Mouse (Mus musculus): ENCODE data around the gene Epha2. TPM values are rescaled to one million over a fixed set of nuclear protein-coding genes. Genes with fewer than 3 reads are reported as not detected.

Gene Epha2
- polyA plus RNA-seq, 1 experiment from 2014 or later, result 10.3 TPM

- Histone ChIP-seq H3K4me2 (replicated peaks; ENCODE audit: low read depth, low read length) (no peak overlapping the region), H3K27ac (ENCODE audit: low read length) (no peak overlapping the region), H3K9ac (replicated peaks; ENCODE audit: low read depth) (0 out of 2 replicates have a peak overlapping the region, but pooled peaks have one; percentile 8), H3K4me1 (ENCODE audit: insufficient read depth, low read depth, low read length) (peaks cover 4% of the 10 kb centered on the region; the same call in 1 of the 2 replicates), H3K36me3 (ENCODE audit: insufficient read depth, low read length) (no peaks in the 10 kb centered on the region), H3K4me3 (ENCODE audit: low read depth, low read length) (no peak overlapping the region), H3K27me3 (replicated peaks; ENCODE audit: insufficient read depth, low read length) (no peaks in the 10 kb centered on the region), H3K9me3 (ENCODE audit: low read length) (no peaks in the 10 kb centered on the region)
- 68% methylated on average over 5 of the region's 5 CpGs for WGBS
- no peak for ATAC-seq
- TF ChIP-seq CTCF (IDR thresholded peaks at IDR 0.05) (no peak), EP300 (IDR thresholded peaks at IDR 0.05) (no peak)
- no peak for DNase-seq (ENCODE audit: low spot score)
Measured at GRCm38 (mm10) chr4:141334695-141335094, 33.7 kb downstream of the Epha2 start.

DNA sequence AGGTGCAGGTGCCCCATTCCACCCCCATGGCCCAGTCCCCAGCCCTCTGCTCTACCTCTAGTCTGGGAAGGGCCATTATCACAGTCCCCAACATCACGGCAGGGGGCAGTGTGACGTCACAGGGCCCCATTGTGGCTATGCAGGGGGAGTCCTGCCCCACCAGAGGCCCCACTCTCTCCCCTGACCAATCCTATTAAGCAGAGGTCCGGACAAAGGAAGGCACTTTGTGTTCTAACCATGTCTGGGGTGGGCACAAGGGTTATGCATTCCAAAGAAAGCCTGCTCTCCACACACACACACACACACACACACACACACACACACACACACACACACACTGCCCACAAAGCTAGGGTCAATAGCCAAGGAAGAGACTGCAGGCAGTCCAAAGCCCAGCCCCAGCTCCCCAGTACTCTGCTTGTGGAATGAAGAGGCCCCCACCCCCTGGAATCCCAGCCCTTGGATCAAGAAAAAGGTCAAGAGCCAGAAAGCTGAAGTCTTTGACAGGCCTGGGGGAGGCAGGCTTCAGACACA lies 34.3 kb downstream of the Epha2 start:
- DNase-seq (ENCODE audit: low spot score) (peak; percentile 35), ATAC-seq (peak; percentile 22)
- 31% methylated on average over 3 of the region's 3 CpGs for WGBS
- H3K4me3 ChIP-seq (ENCODE audit: low read depth, low read length), result no peak overlapping the region
- no peaks in the 10 kb centered on the region for H3K9me3 ChIP-seq (ENCODE audit: low read length)
- H3K4me2 ChIP-seq (replicated peaks; ENCODE audit: low read depth, low read length), result no peak overlapping the region
- TF ChIP-seq EP300 (IDR thresholded peaks at IDR 0.05) (no peak), CTCF (IDR thresholded peaks at IDR 0.05) (no peak)
- 0 out of 2 replicates have a peak overlapping the region, but pooled peaks have one; percentile 8 for H3K9ac ChIP-seq (replicated peaks; ENCODE audit: low read depth)
- no peaks in the 10 kb centered on the region for H3K36me3 ChIP-seq (ENCODE audit: insufficient read depth, low read length)
- no peak overlapping the region for H3K27ac ChIP-seq (ENCODE audit: low read length)
- peaks cover 4% of the 10 kb centered on the region; the same call in 1 of the 2 replicates for H3K4me1 ChIP-seq (ENCODE audit: insufficient read depth, low read depth, low read length)
- H3K27me3 ChIP-seq (replicated peaks; ENCODE audit: insufficient read depth, low read length), result no peaks in the 10 kb centered on the region

DNA sequence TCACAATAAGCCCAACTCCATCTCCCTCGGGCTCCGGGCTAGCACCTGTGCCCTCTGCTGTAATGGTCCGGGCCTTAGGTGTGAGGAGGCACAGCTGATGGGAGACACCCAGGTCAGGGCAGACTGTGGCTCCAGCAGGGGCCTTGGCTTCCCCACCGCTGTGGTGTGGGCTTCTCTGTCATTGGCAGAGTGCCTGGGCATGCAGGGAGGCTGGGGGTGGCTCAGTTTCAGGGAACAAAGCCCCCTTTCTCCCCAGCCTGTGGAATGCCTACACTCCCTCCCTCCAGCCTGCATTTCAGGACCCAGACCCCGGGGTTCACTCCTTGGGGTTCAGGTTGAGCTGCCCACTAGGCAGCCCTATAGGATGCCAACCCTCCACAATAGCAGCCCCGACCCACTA lies 35.2 kb downstream of the Epha2 start:
- TF ChIP-seq CTCF (IDR thresholded peaks at IDR 0.05) (no peak), EP300 (IDR thresholded peaks at IDR 0.05) (no peak)
- Histone ChIP-seq H3K36me3 (ENCODE audit: insufficient read depth, low read length) (no peaks in the 10 kb centered on the region), H3K4me3 (ENCODE audit: low read depth, low read length) (no peak overlapping the region), H3K4me1 (ENCODE audit: insufficient read depth, low read depth, low read length) (peaks cover 4% of the 10 kb centered on the region; the same call in 1 of the 2 replicates), H3K4me2 (replicated peaks; ENCODE audit: low read depth, low read length) (no peak overlapping the region), H3K9ac (replicated peaks; ENCODE audit: low read depth) (no peak overlapping the region), H3K9me3 (ENCODE audit: low read length) (no peaks in the 10 kb centered on the region), H3K27ac (ENCODE audit: low read length) (no peak overlapping the region), H3K27me3 (replicated peaks; ENCODE audit: insufficient read depth, low read length) (no peaks in the 10 kb centered on the region)
- no peak for DNase-seq (ENCODE audit: low spot score)
- 65% methylated on average over 6 of the region's 6 CpGs for WGBS
- no peak for ATAC-seq

DNA sequence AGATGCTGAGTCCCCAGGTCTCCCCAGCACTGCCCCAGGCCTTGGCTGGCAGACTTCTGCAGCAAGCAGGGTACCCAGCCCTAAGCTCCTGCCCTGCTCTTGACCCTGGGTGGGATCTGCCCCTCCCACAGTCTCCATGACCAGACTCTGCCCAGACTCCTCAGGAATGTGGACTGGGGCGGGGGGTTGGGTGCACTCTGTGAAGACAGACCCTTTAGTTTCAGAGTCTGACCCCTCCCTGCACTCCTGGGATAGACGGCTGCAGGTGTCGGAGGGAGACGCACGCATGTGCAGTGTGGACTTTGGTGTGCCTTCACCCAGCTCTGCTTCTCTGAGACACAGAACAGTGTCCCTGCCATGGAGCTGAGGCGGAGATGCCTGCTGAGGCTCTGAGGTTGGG lies 36.9 kb downstream of the Epha2 start:
- Histone ChIP-seq H3K9ac (replicated peaks; ENCODE audit: low read depth) (no peak overlapping the region), H3K4me3 (ENCODE audit: low read depth, low read length) (no peak overlapping the region), H3K27me3 (replicated peaks; ENCODE audit: insufficient read depth, low read length) (no peaks in the 10 kb centered on the region), H3K9me3 (ENCODE audit: low read length) (no peaks in the 10 kb centered on the region), H3K36me3 (ENCODE audit: insufficient read depth, low read length) (no peaks in the 10 kb centered on the region), H3K27ac (ENCODE audit: low read length) (no peak overlapping the region), H3K4me1 (ENCODE audit: insufficient read depth, low read depth, low read length) (peaks cover 4% of the 10 kb centered on the region; the same call in 1 of the 2 replicates), H3K4me2 (replicated peaks; ENCODE audit: low read depth, low read length) (no peak overlapping the region)
- 31% methylated on average over 6 of the region's 6 CpGs for WGBS
- ATAC-seq (peak; percentile 33), DNase-seq (ENCODE audit: low spot score) (no peak)
- TF ChIP-seq CTCF (IDR thresholded peaks at IDR 0.05) (no peak), EP300 (IDR thresholded peaks at IDR 0.05) (no peak)

DNA sequence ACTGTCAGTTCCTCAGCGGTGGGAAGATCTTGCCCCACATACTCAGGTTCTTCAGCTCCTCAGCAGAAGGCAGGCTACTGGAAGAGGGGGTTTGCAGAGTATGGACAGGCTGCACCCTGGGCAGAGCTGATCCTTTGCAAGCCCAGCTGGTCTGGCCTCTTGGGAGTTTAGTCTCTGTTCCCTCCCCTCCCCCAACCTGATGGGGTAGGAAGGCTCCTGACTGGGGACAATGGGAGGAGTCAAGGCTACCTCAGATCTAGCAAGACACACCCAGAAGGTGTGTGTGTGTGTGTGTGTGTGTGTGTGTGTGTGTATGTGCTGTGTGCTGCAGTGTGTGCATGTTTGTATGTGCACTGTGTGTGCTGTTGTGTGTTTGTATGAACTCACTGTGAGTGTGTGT lies 37.8 kb downstream of the Epha2 start:
- Histone ChIP-seq H3K4me2 (replicated peaks; ENCODE audit: low read depth, low read length) (no peak overlapping the region), H3K27me3 (replicated peaks; ENCODE audit: insufficient read depth, low read length) (no peaks in the 10 kb centered on the region), H3K36me3 (ENCODE audit: insufficient read depth, low read length) (no peaks in the 10 kb centered on the region), H3K4me1 (ENCODE audit: insufficient read depth, low read depth, low read length) (peaks cover 4% of the 10 kb centered on the region; the same call in 1 of the 2 replicates), H3K9me3 (ENCODE audit: low read length) (no peaks in the 10 kb centered on the region), H3K27ac (ENCODE audit: low read length) (no peak overlapping the region), H3K9ac (replicated peaks; ENCODE audit: low read depth) (no peak overlapping the region), H3K4me3 (ENCODE audit: low read depth, low read length) (no peak overlapping the region)
- ATAC-seq (peak; percentile 32; the same call in 1 of the 2 replicates), DNase-seq (ENCODE audit: low spot score) (peak; percentile 35)
- 9% methylated on average over 1 of the region's 1 CpGs for WGBS
- TF ChIP-seq EP300 (IDR thresholded peaks at IDR 0.05) (no peak), CTCF (IDR thresholded peaks at IDR 0.05) (no peak)

- no peaks in the 10 kb centered on the region for H3K36me3 ChIP-seq (ENCODE audit: insufficient read depth, low read length)
- H3K9ac ChIP-seq (replicated peaks; ENCODE audit: low read depth), result no peak overlapping the region
- peaks cover 4% of the 10 kb centered on the region; the same call in 1 of the 2 replicates for H3K4me1 ChIP-seq (ENCODE audit: insufficient read depth, low read depth, low read length)
- TF ChIP-seq EP300 (IDR thresholded peaks at IDR 0.05) (no peak), CTCF (IDR thresholded peaks at IDR 0.05) (no peak)
- H3K4me3 ChIP-seq (ENCODE audit: low read depth, low read length), result no peak overlapping the region
- H3K27me3 ChIP-seq (replicated peaks; ENCODE audit: insufficient read depth, low read length), result no peaks in the 10 kb centered on the region
- ATAC-seq, result no peak
- 74% methylated on average over 7 of the region's 7 CpGs for WGBS
- no peak for DNase-seq (ENCODE audit: low spot score)
- no peak overlapping the region for H3K27ac ChIP-seq (ENCODE audit: low read length)
- H3K4me2 ChIP-seq (replicated peaks; ENCODE audit: low read depth, low read length), result no peak overlapping the region
- H3K9me3 ChIP-seq (ENCODE audit: low read length), result no peaks in the 10 kb centered on the region
Measured at GRCm38 (mm10) chr4:141341477-141341876, 40.4 kb downstream of the Epha2 start.

Measured in lung, postnatal 0 days (tissue).